Mouse (Mus musculus): ENCODE data around the gene Kcnj10. TPM values are rescaled to one million over a fixed set of nuclear protein-coding genes. Genes with fewer than 3 reads are reported as not detected.

Gene Kcnj10
- polyA plus RNA-seq, 1 experiment from 2014 or later, result 0.06 TPM

DNA sequence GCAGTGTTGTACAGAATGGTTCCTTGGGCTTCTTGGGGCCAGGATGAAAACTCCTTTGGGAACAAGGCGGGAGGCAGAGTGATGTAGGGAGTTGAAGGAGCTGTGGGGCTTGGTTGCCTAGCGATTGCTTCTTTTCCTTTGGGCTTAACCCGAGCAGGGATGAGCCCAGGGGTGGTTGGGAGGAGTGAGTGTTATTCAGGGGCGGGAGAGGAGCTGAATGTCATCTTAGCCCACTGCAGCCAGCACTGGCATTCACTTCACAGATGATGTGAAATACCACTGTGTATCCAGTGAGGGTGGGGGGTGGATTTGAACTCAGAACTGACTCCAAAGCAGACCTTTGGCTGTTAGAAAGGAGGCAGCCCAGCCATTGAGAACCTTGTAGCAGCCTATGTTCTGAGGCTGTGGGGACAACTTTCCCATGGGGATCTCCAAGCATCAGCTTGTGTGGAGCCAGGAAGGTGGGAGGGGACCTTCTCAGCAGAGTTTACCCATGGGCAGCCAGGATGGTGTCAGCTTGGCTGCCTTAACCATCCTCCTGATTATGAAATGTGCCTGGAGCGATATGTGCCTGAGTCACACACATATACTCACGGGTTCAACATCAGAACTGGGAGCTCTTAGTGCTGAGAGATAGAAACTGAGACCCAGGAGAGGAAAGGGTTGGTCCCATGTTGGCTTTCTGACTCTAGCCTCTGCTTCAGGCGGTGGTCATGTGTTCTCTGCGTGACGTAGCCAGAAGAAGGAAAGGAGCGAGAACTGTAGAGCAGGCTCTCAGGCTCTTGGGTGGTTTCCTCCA lies 27.2 kb upstream of the Kcnj10 start:
- peak overlapping the region; percentile 93 for H3K4me2 ChIP-seq
- H3K27me3 ChIP-seq, result no peaks in the 10 kb centered on the region
- WGBS, result 69% methylated on average over 10 of the region's 10 CpGs
- peaks cover 46% of the 10 kb centered on the region for H3K4me1 ChIP-seq
- no peak for ATAC-seq (ENCODE audit: insufficient number of reproducible peaks, insufficient read depth, low FRiP score, low TSS enrichment, low read depth)
- H3K9ac ChIP-seq, result 0 out of 2 replicates have a peak overlapping the region, but pooled peaks have one; percentile 77
- H3K4me3 ChIP-seq, result peak overlapping the region; percentile 59; the same call in 1 of the 2 replicates
- H3K27ac ChIP-seq, result no peak overlapping the region
- H3K9me3 ChIP-seq, result no peaks in the 10 kb centered on the region
- H3K36me3 ChIP-seq, result peaks cover 16% of the 10 kb centered on the region

DNA sequence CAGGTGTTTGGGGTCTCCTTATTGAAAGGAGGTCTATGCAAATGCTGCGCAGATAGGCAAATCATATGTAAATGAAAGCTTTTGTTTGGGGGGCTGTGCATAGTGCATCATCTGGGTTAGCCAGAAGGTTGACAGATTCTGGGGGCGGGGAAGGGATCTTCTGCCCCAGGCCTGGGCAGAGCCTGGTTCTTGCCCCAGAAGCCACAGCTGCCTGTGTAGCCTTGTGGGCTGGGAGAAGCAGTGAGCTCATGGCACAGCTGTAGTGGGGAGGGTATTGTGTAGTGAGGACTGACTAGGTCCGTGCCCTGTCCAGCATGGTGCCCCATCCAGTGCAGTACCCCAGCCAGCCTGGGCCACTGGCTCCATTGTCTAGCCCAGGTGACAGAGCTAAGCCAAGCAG lies 26.1 kb upstream of the Kcnj10 start:
- Histone ChIP-seq H3K9me3 (no peaks in the 10 kb centered on the region), H3K27ac (peak overlapping the region; percentile 28; the same call in 1 of the 2 replicates), H3K27me3 (no peaks in the 10 kb centered on the region), H3K36me3 (peaks cover 22% of the 10 kb centered on the region), H3K4me3 (no peak overlapping the region), H3K4me1 (peaks cover 46% of the 10 kb centered on the region), H3K9ac (0 out of 2 replicates have a peak overlapping the region, but pooled peaks have one; percentile 40), H3K4me2 (no peak overlapping the region)
- no peak for ATAC-seq (ENCODE audit: insufficient number of reproducible peaks, insufficient read depth, low FRiP score, low TSS enrichment, low read depth)
- 76% methylated on average over 3 of the region's 3 CpGs for WGBS

DNA sequence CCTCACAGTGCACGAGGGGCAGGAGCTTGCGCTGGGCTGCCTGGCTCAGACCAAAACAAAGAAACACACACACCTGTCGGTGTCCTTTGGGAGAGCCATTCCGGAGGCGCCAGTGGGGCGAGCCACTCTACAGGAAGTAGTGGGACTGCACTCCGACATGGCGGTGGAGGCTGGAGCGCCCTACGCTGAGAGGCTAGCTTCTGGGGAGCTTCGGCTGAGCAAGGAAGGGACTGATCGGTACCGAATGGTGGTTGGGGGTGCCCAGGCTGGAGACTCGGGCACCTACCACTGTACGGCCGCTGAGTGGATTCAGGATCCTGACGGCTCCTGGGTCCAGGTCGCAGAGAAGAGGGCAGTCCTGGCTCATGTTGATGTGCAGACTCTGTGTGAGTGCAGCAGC lies 23.6 kb upstream of the Kcnj10 start:
- WGBS, result 52% methylated on average over 18 of the region's 18 CpGs
- Histone ChIP-seq H3K4me3 (no peak overlapping the region), H3K9me3 (no peaks in the 10 kb centered on the region), H3K27ac (no peak overlapping the region), H3K27me3 (peaks cover 4% of the 10 kb centered on the region; the same call in 1 of the 2 replicates), H3K4me2 (0 out of 2 replicates have a peak overlapping the region, but pooled peaks have one; percentile 3), H3K4me1 (peaks cover 36% of the 10 kb centered on the region), H3K36me3 (peaks cover 22% of the 10 kb centered on the region), H3K9ac (0 out of 2 replicates have a peak overlapping the region, but pooled peaks have one; percentile 40)
- ATAC-seq (ENCODE audit: insufficient number of reproducible peaks, insufficient read depth, low FRiP score, low TSS enrichment, low read depth), result no peak

DNA sequence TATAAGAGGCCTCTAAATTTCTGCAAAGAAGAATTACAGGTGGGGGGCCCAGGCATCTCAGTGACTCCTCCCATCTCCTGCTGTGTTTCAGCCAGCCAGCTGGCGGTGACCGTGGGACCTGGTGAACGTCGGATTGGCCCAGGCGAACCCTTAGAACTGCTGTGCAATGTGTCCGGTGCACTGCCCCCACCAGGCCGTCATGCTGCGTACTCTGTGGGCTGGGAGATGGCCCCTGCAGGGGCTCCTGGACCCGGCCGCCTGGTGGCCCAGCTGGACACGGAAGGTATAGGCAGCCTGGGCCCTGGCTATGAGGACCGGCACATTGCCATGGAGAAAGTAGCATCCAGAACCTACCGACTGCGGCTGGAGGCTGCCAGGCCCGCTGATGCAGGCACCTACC lies 23.1 kb upstream of the Kcnj10 start:
- H3K4me2 ChIP-seq, result no peak overlapping the region
- no peak for ATAC-seq (ENCODE audit: insufficient number of reproducible peaks, insufficient read depth, low FRiP score, low TSS enrichment, low read depth)
- H3K4me3 ChIP-seq, result no peak overlapping the region
- no peak overlapping the region for H3K27ac ChIP-seq
- peaks cover 22% of the 10 kb centered on the region for H3K36me3 ChIP-seq
- peaks cover 4% of the 10 kb centered on the region; the same call in 1 of the 2 replicates for H3K27me3 ChIP-seq
- peaks cover 31% of the 10 kb centered on the region for H3K4me1 ChIP-seq
- 64% methylated on average over 15 of the region's 15 CpGs for WGBS
- no peak overlapping the region for H3K9ac ChIP-seq
- no peaks in the 10 kb centered on the region for H3K9me3 ChIP-seq

DNA sequence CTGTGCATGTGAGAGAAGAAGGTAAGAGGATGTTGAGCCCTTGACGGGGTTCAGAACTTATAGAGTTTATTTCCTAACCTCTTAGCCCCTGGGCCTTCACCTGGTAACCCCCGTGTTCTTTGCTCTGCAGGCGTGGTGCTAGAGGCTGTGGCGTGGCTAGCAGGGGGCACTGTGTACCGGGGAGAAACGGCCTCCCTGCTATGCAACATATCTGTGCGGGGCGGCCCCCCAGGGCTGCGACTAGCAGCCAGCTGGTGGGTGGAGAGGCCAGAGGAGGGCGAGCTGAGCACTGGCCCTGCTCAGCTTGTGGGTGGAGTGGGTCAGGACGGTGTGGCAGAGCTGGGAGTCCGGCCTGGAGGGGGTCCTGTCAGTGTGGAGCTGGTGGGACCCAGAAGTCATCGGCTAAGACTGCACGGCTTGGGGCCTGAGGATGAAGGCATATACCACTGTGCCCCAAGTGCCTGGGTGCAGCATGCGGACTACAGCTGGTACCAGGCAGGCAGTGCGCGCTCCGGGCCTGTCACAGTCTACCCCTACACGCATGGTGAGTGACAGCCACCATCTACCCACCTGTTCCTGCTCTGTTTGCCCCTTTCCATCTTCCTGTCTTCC lies 22.5 kb upstream of the Kcnj10 start:
- Histone ChIP-seq H3K9me3 (no peaks in the 10 kb centered on the region), H3K27me3 (peaks cover 4% of the 10 kb centered on the region; the same call in 1 of the 2 replicates), H3K4me2 (no peak overlapping the region), H3K9ac (no peak overlapping the region), H3K36me3 (peaks cover 22% of the 10 kb centered on the region), H3K4me3 (no peak overlapping the region), H3K27ac (no peak overlapping the region), H3K4me1 (peaks cover 26% of the 10 kb centered on the region)
- 84% methylated on average over 19 of the region's 19 CpGs for WGBS
- ATAC-seq (ENCODE audit: insufficient number of reproducible peaks, insufficient read depth, low FRiP score, low TSS enrichment, low read depth), result no peak

DNA sequence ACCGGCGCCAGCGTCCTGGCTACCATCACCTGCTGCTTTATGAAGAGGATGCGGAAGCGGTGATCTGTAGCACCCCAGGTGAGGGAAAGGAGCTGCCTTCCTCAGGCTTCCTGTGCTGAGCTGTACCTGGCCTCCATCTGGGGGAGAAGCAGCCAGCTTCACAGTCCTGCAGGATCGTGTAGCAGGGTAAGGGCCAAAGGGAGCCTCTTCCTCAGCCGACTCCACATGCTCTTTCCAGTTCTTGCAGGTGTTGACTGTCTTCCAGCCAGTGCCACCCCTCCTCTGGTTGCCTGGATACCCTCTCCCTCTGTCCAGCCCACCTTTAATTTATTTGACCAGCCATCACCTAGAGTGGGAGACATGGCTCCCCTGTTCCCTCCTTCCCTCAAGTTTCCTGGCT lies 21.7 kb upstream of the Kcnj10 start:
- no peak for ATAC-seq (ENCODE audit: insufficient number of reproducible peaks, insufficient read depth, low FRiP score, low TSS enrichment, low read depth)
- WGBS, result 80% methylated on average over 7 of the region's 7 CpGs
- H3K4me1 ChIP-seq, result peaks cover 18% of the 10 kb centered on the region
- peaks cover 4% of the 10 kb centered on the region; the same call in 1 of the 2 replicates for H3K27me3 ChIP-seq
- no peak overlapping the region for H3K4me3 ChIP-seq
- no peak overlapping the region for H3K4me2 ChIP-seq
- H3K27ac ChIP-seq, result no peak overlapping the region
- H3K9ac ChIP-seq, result peak overlapping the region; percentile 44; the same call in 1 of the 2 replicates
- no peaks in the 10 kb centered on the region for H3K9me3 ChIP-seq
- H3K36me3 ChIP-seq, result peaks cover 22% of the 10 kb centered on the region

DNA sequence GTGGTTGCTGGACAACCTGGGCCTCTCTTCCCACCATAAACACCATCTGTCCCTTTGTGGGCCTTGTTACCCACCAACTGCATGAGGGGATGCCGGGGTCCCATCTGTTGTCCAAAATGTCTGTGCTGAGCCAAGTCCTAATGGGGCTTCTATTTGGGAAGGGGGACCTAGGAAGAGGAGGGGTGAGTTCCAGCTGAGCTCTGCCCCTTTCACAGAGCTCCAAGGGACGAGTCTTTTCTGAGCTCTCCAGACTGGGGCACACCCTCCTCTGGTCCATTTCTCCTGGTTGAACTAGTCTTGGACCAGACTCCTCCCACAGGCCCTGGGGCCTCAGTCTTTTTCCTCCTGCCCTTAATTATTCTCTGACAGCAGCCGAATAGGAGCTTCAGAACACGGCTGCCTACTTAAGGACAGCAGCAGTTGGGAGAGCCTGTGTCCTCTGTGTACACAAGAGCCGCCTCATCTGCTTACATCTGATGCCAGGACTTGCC lies 21.0 kb upstream of the Kcnj10 start:
- Histone ChIP-seq H3K4me1 (peaks cover 18% of the 10 kb centered on the region), H3K9me3 (no peaks in the 10 kb centered on the region), H3K9ac (no peak overlapping the region), H3K4me2 (no peak overlapping the region), H3K36me3 (peaks cover 22% of the 10 kb centered on the region), H3K4me3 (no peak overlapping the region), H3K27me3 (peaks cover 7% of the 10 kb centered on the region), H3K27ac (peak overlapping the region; percentile 28)
- 27% methylated on average over 5 of the region's 5 CpGs for WGBS
- ATAC-seq (ENCODE audit: insufficient number of reproducible peaks, insufficient read depth, low FRiP score, low TSS enrichment, low read depth), result no peak

DNA sequence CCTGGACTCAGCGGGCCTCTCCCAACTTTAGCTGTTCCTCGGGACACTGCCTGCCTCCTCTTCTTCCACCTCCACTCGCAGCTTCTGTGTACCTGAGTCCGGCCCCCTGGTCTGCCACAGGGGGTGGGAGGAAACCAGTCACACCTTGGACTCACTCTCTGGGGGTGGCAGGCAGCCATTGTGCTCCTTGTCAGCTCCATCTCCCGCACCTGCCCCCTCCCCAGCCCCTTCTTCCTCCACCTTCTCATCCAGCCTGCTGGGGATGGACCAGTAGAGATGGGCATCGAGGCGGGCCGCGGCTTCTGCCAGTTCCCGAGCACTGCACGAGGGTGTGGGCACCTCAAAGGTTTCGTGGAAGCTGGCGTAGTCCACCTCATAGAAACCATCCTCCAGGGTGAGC lies 18.3 kb upstream of the Kcnj10 start:
- no peak overlapping the region for H3K27ac ChIP-seq
- H3K27me3 ChIP-seq, result peaks cover 34% of the 10 kb centered on the region
- H3K4me1 ChIP-seq, result peaks cover 19% of the 10 kb centered on the region; the same call in 1 of the 2 replicates
- 53% methylated on average over 13 of the region's 13 CpGs for WGBS
- H3K9me3 ChIP-seq, result no peaks in the 10 kb centered on the region
- no peak overlapping the region for H3K9ac ChIP-seq
- H3K4me3 ChIP-seq, result no peak overlapping the region
- peaks cover 17% of the 10 kb centered on the region for H3K36me3 ChIP-seq
- no peak for ATAC-seq (ENCODE audit: insufficient number of reproducible peaks, insufficient read depth, low FRiP score, low TSS enrichment, low read depth)
- H3K4me2 ChIP-seq, result no peak overlapping the region

DNA sequence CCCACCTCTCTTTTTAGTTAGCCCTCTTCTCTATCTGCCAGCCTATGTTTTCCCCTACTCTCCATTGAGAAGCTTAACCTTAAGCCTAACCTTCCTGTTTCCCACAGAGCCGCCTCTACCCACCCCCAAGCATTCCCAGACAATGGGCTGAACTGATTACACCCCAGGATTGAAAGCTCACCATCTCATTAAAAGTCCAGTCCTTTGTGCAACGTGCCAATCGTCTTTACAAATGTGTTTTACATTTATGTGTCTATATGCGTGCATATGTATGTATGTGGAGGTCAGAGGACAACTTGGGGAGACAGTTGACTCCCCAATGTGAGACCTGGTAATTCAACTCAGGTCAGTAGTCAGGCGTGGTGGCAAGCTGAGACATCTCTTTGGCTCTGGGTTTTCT lies 17.7 kb upstream of the Kcnj10 start:
- ATAC-seq (ENCODE audit: insufficient number of reproducible peaks, insufficient read depth, low FRiP score, low TSS enrichment, low read depth), result no peak
- H3K36me3 ChIP-seq, result peaks cover 11% of the 10 kb centered on the region
- peaks cover 40% of the 10 kb centered on the region for H3K27me3 ChIP-seq
- H3K4me3 ChIP-seq, result no peak overlapping the region
- H3K27ac ChIP-seq, result no peak overlapping the region
- WGBS, result 22% methylated on average over 5 of the region's 5 CpGs
- no peak overlapping the region for H3K4me2 ChIP-seq
- no peaks in the 10 kb centered on the region for H3K9me3 ChIP-seq
- peaks cover 19% of the 10 kb centered on the region; the same call in 1 of the 2 replicates for H3K4me1 ChIP-seq
- no peak overlapping the region for H3K9ac ChIP-seq

DNA sequence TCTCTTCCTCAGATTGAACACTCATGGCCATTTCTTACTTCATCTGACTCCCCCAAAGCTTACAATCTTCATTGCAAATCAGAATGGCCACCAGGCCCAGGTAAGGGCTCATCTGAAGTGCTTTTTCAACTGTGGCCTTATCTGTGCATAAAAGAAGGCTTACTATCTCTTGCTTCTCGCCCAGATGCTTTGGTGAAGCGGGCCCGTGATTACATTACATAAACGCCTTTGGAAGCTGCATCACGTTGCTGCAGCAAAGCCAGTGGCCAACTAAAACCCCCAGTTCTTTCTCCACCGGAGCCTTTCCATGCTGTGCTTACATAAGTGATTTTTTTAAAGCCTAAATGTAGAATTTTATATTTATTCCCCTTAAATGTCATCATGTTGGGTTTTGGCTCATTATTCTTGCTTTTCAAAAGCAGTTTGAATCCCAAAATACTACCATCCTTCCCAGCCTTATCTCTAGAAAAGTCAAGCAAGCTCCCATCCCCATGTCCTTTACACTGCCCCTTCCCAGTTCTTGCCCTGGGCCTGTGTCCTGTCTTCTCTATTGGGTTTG lies 17.1 kb upstream of the Kcnj10 start:
- Histone ChIP-seq H3K4me2 (no peak overlapping the region), H3K9ac (no peak overlapping the region), H3K27me3 (peaks cover 46% of the 10 kb centered on the region), H3K36me3 (peaks cover 6% of the 10 kb centered on the region), H3K4me1 (peaks cover 19% of the 10 kb centered on the region; the same call in 1 of the 2 replicates), H3K9me3 (no peaks in the 10 kb centered on the region), H3K4me3 (no peak overlapping the region), H3K27ac (no peak overlapping the region)
- 63% methylated on average over 6 of the region's 6 CpGs for WGBS
- ATAC-seq (ENCODE audit: insufficient number of reproducible peaks, insufficient read depth, low FRiP score, low TSS enrichment, low read depth), result no peak

DNA sequence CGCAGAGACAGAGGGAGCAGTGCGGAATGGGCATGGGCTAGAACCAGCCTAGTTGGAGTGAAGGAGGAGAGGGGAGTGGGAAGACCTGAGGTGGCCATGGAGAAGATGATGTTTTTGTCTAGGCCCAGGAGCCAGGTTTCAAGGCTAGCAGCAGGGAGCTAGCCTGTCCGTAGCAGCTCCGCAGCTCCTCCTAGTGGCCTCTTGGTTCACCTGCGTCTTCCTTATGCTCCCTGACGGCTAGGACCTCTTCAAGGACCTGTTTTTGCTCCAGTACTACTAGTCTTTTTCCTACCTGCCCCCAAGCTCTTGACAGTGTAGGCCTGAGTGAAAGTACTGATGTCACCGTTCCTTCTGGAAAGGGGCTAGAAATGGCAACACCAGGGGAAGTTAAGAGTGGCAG lies 16.3 kb upstream of the Kcnj10 start:
- 0 out of 2 replicates have a peak, but pooled peaks have one; percentile 6 for ATAC-seq (ENCODE audit: insufficient number of reproducible peaks, insufficient read depth, low FRiP score, low TSS enrichment, low read depth)
- Histone ChIP-seq H3K9me3 (no peaks in the 10 kb centered on the region), H3K4me2 (no peak overlapping the region), H3K4me1 (peaks cover 14% of the 10 kb centered on the region; the same call in 1 of the 2 replicates), H3K27me3 (peaks cover 54% of the 10 kb centered on the region), H3K9ac (no peak overlapping the region), H3K27ac (no peak overlapping the region), H3K4me3 (no peak overlapping the region), H3K36me3 (no peaks in the 10 kb centered on the region)
- WGBS, result 14% methylated on average over 7 of the region's 7 CpGs
